In the genomic region with DNA sequence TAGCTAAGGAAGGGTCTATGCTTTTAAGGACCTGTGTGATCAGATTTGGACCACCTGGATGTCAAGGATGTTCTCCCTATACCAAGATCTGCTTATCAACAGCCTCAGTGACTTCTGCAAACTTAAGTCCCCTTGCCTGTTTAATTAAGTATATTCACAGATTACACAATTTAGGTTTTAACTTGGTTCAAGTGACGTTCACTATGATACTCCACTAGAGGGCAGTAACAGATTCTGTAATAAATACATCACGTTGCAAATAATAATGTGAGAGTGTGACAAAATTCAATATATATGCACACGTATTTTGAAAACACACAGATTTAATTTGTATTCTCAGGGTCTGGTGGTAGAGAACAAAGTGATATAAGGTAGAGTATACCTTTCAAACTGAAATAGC, we compare ENCODE assay signal across 17 mouse cellular contexts. TPM values are rescaled to one million over a fixed set of nuclear protein-coding genes. Genes with fewer than 3 reads are reported as not detected.
DNase-seq lines count a peak whose midpoint lies in the region; ATAC-seq and TF ChIP-seq lines count a peak whose summit lies in the region.
"Had no signal": no experiment of that assay in that cellular context is flagged by ENCODE, and none has a peak within 500 bp of the region (broad histone marks: within the 10 kb centered on the region; RNA-seq: fewer than 3 reads in every experiment).

No protein-coding gene starts in this region.

- H3K4me2 ChIP-seq in lung, postnatal 0 days (replicated peaks; ENCODE audit: low read depth, low read length), result no peak overlapping the region
- no peak overlapping the region for H3K4me2 ChIP-seq in stomach, postnatal 0 days (replicated peaks; ENCODE audit: low read depth)
- H3K4me2 ChIP-seq: embryonic facial prominence, embryonic 13.5 days; liver, embryonic 13.5 days; neural tube, embryonic 15.5 days had no signal

- no peaks in the 10 kb centered on the region for H3K9me3 ChIP-seq in lung, postnatal 0 days (ENCODE audit: low read length)
- no peaks in the 10 kb centered on the region for H3K9me3 ChIP-seq in stomach, postnatal 0 days (ENCODE audit: control insufficient read depth, low read length)
- H3K9me3 ChIP-seq: embryonic facial prominence, embryonic 13.5 days; liver, embryonic 13.5 days; neural tube, embryonic 15.5 days had no signal

- TF ChIP-seq EP300 in lung, postnatal 0 days (IDR thresholded peaks at IDR 0.05), result no peak
- TF ChIP-seq EP300 in stomach, postnatal 0 days (optimal IDR thresholded peaks at IDR 0.05), result no peak

- intact Hi-C loops in gastrocnemius, adult 2 months (cut with DNase I), result no loop called here

- no peak for TF ChIP-seq POLR2A in brain, embryonic 14.5 days (IDR thresholded peaks at IDR 0.05; ENCODE audit: borderline replicate concordance, extremely low read depth, insufficient read depth, insufficient read length, poor library complexity, severe bottlenecking)

- no peaks in the 10 kb centered on the region for H3K36me3 ChIP-seq in lung, postnatal 0 days (ENCODE audit: insufficient read depth, low read length)
- H3K36me3 ChIP-seq in stomach, postnatal 0 days (ENCODE audit: control insufficient read depth, insufficient read depth, low read length), result no peaks in the 10 kb centered on the region
- H3K36me3 ChIP-seq: embryonic facial prominence, embryonic 13.5 days; liver, embryonic 13.5 days; midbrain, embryonic 10.5 days; neural tube, embryonic 15.5 days had no signal

- WGBS in lung, postnatal 0 days, result 39% methylated on average over 3 of the region's 3 CpGs
- WGBS in stomach, postnatal 0 days, result 40% methylated on average over 3 of the region's 3 CpGs

- no peak for DNase-seq in gastrocnemius, adult 2 months
- DNase-seq in gastrocnemius, postnatal 10 days, result no peak
- DNase-seq in lung, postnatal 0 days (ENCODE audit: low spot score), result peak; percentile 6
- no peak for DNase-seq in lung, postnatal 4 days
- DNase-seq in brain, embryonic 14.5 days (ENCODE audit: low read depth), result peak; percentile 38
- no peak for DNase-seq in stomach, postnatal 0 days (ENCODE audit: low spot score)
- no peak for DNase-seq in ovary, postnatal 36 days (ENCODE audit: low spot score)
- DNase-seq in cerebellum, adult 18-20 months, result no peak
- DNase-seq: cerebellum, adult 11 months; kidney, postnatal 10 days; liver, embryonic 13.5 days; thymus, postnatal 25 days had no signal

- no peak overlapping the region for H3K4me3 ChIP-seq in gastrocnemius, adult 2 months
- H3K4me3 ChIP-seq in lung, postnatal 0 days (ENCODE audit: low read depth, low read length), result no peak overlapping the region
- no peak overlapping the region for H3K4me3 ChIP-seq in stomach, postnatal 0 days (ENCODE audit: low read depth, low read length)
- H3K4me3 ChIP-seq: embryonic facial prominence, embryonic 13.5 days; liver, embryonic 13.5 days; midbrain, embryonic 10.5 days; neural tube, embryonic 15.5 days had no signal

- ATAC-seq in lung, postnatal 0 days, result no peak
- ATAC-seq in stomach, postnatal 0 days (ENCODE audit: low FRiP score, low TSS enrichment), result no peak

- no peaks in the 10 kb centered on the region for H3K27me3 ChIP-seq in lung, postnatal 0 days (replicated peaks; ENCODE audit: insufficient read depth, low read length)
- no peaks in the 10 kb centered on the region for H3K27me3 ChIP-seq in stomach, postnatal 0 days (ENCODE audit: control insufficient read depth, insufficient read depth, low read length)
- H3K27me3 ChIP-seq: embryonic facial prominence, embryonic 13.5 days; liver, embryonic 13.5 days; neural tube, embryonic 15.5 days had no signal

- no peaks in the 10 kb centered on the region for H3K4me1 ChIP-seq in lung, postnatal 0 days (ENCODE audit: insufficient read depth, low read depth, low read length)
- no peaks in the 10 kb centered on the region for H3K4me1 ChIP-seq in stomach, postnatal 0 days (replicated peaks; ENCODE audit: control insufficient read depth, insufficient read depth)
- H3K4me1 ChIP-seq: embryonic facial prominence, embryonic 13.5 days; liver, embryonic 13.5 days; midbrain, embryonic 10.5 days; neural tube, embryonic 15.5 days had no signal

- peak; percentile 27; the same call in 1 of the 2 replicates for TF ChIP-seq CTCF in gastrocnemius, adult 2 months (IDR thresholded peaks at IDR 0.05)
- peak; percentile 19; the same call in 1 of the 2 replicates for TF ChIP-seq CTCF in lung, postnatal 0 days (IDR thresholded peaks at IDR 0.05)
- TF ChIP-seq CTCF in brain, embryonic 14.5 days (IDR thresholded peaks at IDR 0.05; ENCODE audit: borderline replicate concordance, extremely low read depth, insufficient read depth, insufficient read length), result no peak
- TF ChIP-seq CTCF in stomach, postnatal 0 days (IDR thresholded peaks at IDR 0.05; ENCODE audit: low read depth), result peak; percentile 65

- H3K27ac ChIP-seq in gastrocnemius, adult 2 months, result no peak overlapping the region
- H3K27ac ChIP-seq in lung, postnatal 0 days (ENCODE audit: low read length), result no peak overlapping the region
- H3K27ac ChIP-seq in stomach, postnatal 0 days (replicated peaks), result no peak overlapping the region
- H3K27ac ChIP-seq: embryonic facial prominence, embryonic 13.5 days; liver, embryonic 13.5 days; midbrain, embryonic 10.5 days; neural tube, embryonic 15.5 days had no signal

- H3K9ac ChIP-seq in lung, postnatal 0 days (replicated peaks; ENCODE audit: low read depth), result no peak overlapping the region
- no peak overlapping the region for H3K9ac ChIP-seq in stomach, postnatal 0 days (ENCODE audit: low read length)
- H3K9ac ChIP-seq: embryonic facial prominence, embryonic 13.5 days; liver, embryonic 13.5 days; neural tube, embryonic 15.5 days had no signal

RNA-seq across cellular contexts. Expression of a gene that starts 39.3 kb away (rescaled TPM):
- total RNA-seq in gastrocnemius, adult 2 months (2021), result not detected
- total RNA-seq in gastrocnemius, postnatal 10 days (2021), result not detected
- not detected in 2 replicates for polyA plus RNA-seq in lung, postnatal 0 days (2015; fragmentation: Nextera tagmentation; extraction: Ambion mirVana)
- polyA plus RNA-seq in brain, embryonic 14.5 days (2012; rRNA removed), result 0.24 TPM in 1 of 2 replicates, not detected in the other
- 2.9 and 7.4 TPM in 2 replicates for polyA plus RNA-seq in stomach, postnatal 0 days (2015; fragmentation: Nextera tagmentation; extraction: Ambion mirVana)
- total RNA-seq: adrenal gland, adult 18-20 months; heart, postnatal 25 days had no signal
- polyA plus RNA-seq: embryonic facial prominence, embryonic 13.5 days; liver, embryonic 13.5 days; midbrain, embryonic 10.5 days; neural tube, embryonic 15.5 days had no signal

RNA-seq across cellular contexts. Expression of a gene that starts 53.8 kb away (rescaled TPM):
- total RNA-seq in gastrocnemius, adult 2 months (2021), result not detected
- not detected for total RNA-seq in gastrocnemius, postnatal 10 days (2021)
- polyA plus RNA-seq in lung, postnatal 0 days (2015; fragmentation: Nextera tagmentation; extraction: Ambion mirVana), result not detected in 2 replicates
- 0.13 and 0.15 TPM in 2 replicates for polyA plus RNA-seq in brain, embryonic 14.5 days (2012; rRNA removed)
- 11.4 and 13.3 TPM in 2 replicates for polyA plus RNA-seq in stomach, postnatal 0 days (2015; fragmentation: Nextera tagmentation; extraction: Ambion mirVana)
- total RNA-seq: adrenal gland, adult 18-20 months; heart, postnatal 25 days had no signal
- polyA plus RNA-seq: embryonic facial prominence, embryonic 13.5 days; liver, embryonic 13.5 days; midbrain, embryonic 10.5 days had no signal

Comparison
In these comparisons a context has a peak if more than half of its experiments do, and no peak if none do; other contexts are left out.
1. DNase-seq: peak in lung, postnatal 0 days (single experiment) and brain, embryonic 14.5 days (single experiment); none in gastrocnemius, adult 2 months (single experiment), gastrocnemius, postnatal 10 days (single experiment), lung, postnatal 4 days (0 of 2), stomach, postnatal 0 days (single experiment), ovary, postnatal 36 days (single experiment) and cerebellum, adult 18-20 months (0 of 2).
2. RNA of a gene that starts 53.8 kb away (polyA plus RNA-seq): 11.4 to 13.3 TPM in stomach, postnatal 0 days; 0.13 to 0.15 TPM in brain, embryonic 14.5 days and not detected in lung, postnatal 0 days; every median in the first group is over 10 times any median in the second.